Mouse (Mus musculus): ENCODE results near the gene Mdm2. TPM values are rescaled to one million over a fixed set of nuclear protein-coding genes. Genes with fewer than 3 reads are reported as not detected.
"Not testable (repeated sequence)": the region's sequence is repeated elsewhere in the genome, so short reads cannot be mapped to it uniquely, and the experiment has no call there.

The Mdm2 gene
- polyA plus RNA-seq, 1 experiment from 2014 or later = 51.2 TPM

GRCm38 (mm10) chr10:117718161-117719119 lies 7.9 kb upstream of the Mdm2 start:
- Histone ChIP-seq H3K4me1 (replicated peaks; ENCODE audit: control insufficient read depth, insufficient read depth, low read length) (peaks cover 6% of the 10 kb centered on the region; the same call in 1 of the 2 replicates), H3K27ac (ENCODE audit: low read length) (peak overlapping the region; percentile 34), H3K27me3 (ENCODE audit: control insufficient read depth, insufficient read depth, low read depth, low read length) (no peaks in the 10 kb centered on the region), H3K4me3 (ENCODE audit: low read length) (no peak overlapping the region), H3K9ac (ENCODE audit: low read length) (0 out of 2 replicates have a peak overlapping the region, but pooled peaks have one; percentile 4), H3K36me3 (ENCODE audit: control insufficient read depth, insufficient read depth, low read length) (no peaks in the 10 kb centered on the region), H3K9me3 (ENCODE audit: control insufficient read depth, low read length) (no peaks in the 10 kb centered on the region), H3K4me2 (ENCODE audit: low read depth, low read length) (no peak overlapping the region)
- ATAC-seq (ENCODE audit: low read depth) = peak; percentile 13; the same call in 1 of the 2 replicates
- WGBS = 48% methylated on average over 19 of the region's 19 CpGs

DNA sequence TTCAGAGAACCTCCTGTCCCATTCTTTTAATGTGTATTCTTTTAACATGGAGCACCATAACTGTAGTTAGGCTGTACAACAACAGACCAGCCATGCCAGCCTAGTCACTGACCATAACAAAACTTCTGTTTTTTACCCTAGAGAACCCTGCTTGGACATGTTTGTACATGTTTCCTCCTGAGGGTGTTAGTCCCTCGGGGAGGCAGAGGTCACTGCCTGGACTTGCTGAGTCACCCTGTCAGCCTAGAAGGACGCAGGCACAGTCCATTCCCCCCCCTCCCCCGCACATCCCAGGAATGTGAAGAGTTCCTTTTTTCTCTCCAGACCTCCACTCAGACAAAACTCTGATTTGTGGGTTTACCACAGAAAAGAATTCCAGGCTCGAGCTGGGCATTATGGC lies 7.0 kb upstream of the Mdm2 start:
- Histone ChIP-seq H3K27ac (ENCODE audit: low read length) (peak overlapping the region; percentile 34), H3K9ac (ENCODE audit: low read length) (no peak overlapping the region), H3K4me1 (replicated peaks; ENCODE audit: control insufficient read depth, insufficient read depth, low read length) (peaks cover 6% of the 10 kb centered on the region; the same call in 1 of the 2 replicates), H3K4me2 (ENCODE audit: low read depth, low read length) (no peak overlapping the region), H3K4me3 (ENCODE audit: low read length) (no peak overlapping the region), H3K9me3 (ENCODE audit: control insufficient read depth, low read length) (no peaks in the 10 kb centered on the region), H3K27me3 (ENCODE audit: control insufficient read depth, insufficient read depth, low read depth, low read length) (no peaks in the 10 kb centered on the region), H3K36me3 (ENCODE audit: control insufficient read depth, insufficient read depth, low read length) (no peaks in the 10 kb centered on the region)
- ATAC-seq (ENCODE audit: low read depth) = peak; percentile 81
- WGBS = 5% methylated on average over 4 of the region's 4 CpGs

- Histone ChIP-seq H3K4me1 (replicated peaks; ENCODE audit: control insufficient read depth, insufficient read depth, low read length) (peaks cover 6% of the 10 kb centered on the region; the same call in 1 of the 2 replicates), H3K4me3 (ENCODE audit: low read length) (no peak overlapping the region), H3K9ac (ENCODE audit: low read length) (no peak overlapping the region), H3K27me3 (ENCODE audit: control insufficient read depth, insufficient read depth, low read depth, low read length) (no peaks in the 10 kb centered on the region), H3K36me3 (ENCODE audit: control insufficient read depth, insufficient read depth, low read length) (no peaks in the 10 kb centered on the region), H3K9me3 (ENCODE audit: control insufficient read depth, low read length) (no peaks in the 10 kb centered on the region), H3K4me2 (ENCODE audit: low read depth, low read length) (no peak overlapping the region), H3K27ac (ENCODE audit: low read length) (no peak overlapping the region)
- WGBS = 76% methylated on average over 3 of the region's 3 CpGs
- ATAC-seq (ENCODE audit: low read depth) = no peak
Observed at GRCm38 (mm10) chr10:117716686-117717085, 6.1 kb upstream of the Mdm2 start.

DNA sequence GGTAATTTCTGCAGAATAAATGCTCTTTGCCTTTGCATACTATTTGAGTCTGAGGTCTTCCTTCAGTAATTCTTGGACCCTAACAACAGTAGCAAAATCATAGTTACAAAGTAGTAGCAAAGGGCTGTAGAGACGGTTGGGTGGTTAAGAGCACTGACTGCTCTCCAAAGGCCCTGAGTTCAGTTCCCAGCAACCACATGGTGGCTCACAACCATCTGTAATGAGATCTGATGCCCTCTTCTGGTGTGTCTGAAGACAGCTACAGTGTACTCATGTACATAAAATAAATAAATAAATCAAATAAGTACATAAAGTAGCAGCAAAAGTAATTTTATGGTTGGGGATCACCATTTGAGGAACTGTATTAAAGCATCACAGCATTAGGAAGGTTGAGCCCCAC lies 5.1 kb upstream of the Mdm2 start:
- H3K27me3 ChIP-seq (ENCODE audit: control insufficient read depth, insufficient read depth, low read depth, low read length); H3K9me3 ChIP-seq (ENCODE audit: control insufficient read depth, low read length); H3K36me3 ChIP-seq (ENCODE audit: control insufficient read depth, insufficient read depth, low read length); ATAC-seq (ENCODE audit: low read depth); H3K27ac ChIP-seq (ENCODE audit: low read length); H3K4me3 ChIP-seq (ENCODE audit: low read length); H3K9ac ChIP-seq (ENCODE audit: low read length); H3K4me2 ChIP-seq (ENCODE audit: low read depth, low read length): not testable (repeated sequence)
- peaks cover 12% of the 10 kb centered on the region for H3K4me1 ChIP-seq (replicated peaks; ENCODE audit: control insufficient read depth, insufficient read depth, low read length)
- 94% methylated on average over 1 of the region's 1 CpGs for WGBS

- Histone ChIP-seq H3K4me2 (ENCODE audit: low read depth, low read length) (no peak overlapping the region), H3K36me3 (ENCODE audit: control insufficient read depth, insufficient read depth, low read length) (no peaks in the 10 kb centered on the region), H3K27me3 (ENCODE audit: control insufficient read depth, insufficient read depth, low read depth, low read length) (no peaks in the 10 kb centered on the region), H3K4me3 (ENCODE audit: low read length) (no peak overlapping the region), H3K27ac (ENCODE audit: low read length) (no peak overlapping the region), H3K9ac (ENCODE audit: low read length) (no peak overlapping the region), H3K4me1 (replicated peaks; ENCODE audit: control insufficient read depth, insufficient read depth, low read length) (peaks cover 12% of the 10 kb centered on the region), H3K9me3 (ENCODE audit: control insufficient read depth, low read length) (no peaks in the 10 kb centered on the region)
- ATAC-seq (ENCODE audit: low read depth) = no peak
- WGBS = 69% methylated on average over 4 of the region's 4 CpGs
Observed at GRCm38 (mm10) chr10:117714928-117715500, 4.5 kb upstream of the Mdm2 start.

- H3K9me3 ChIP-seq (ENCODE audit: control insufficient read depth, low read length) = no peaks in the 10 kb centered on the region
- no peaks in the 10 kb centered on the region for H3K27me3 ChIP-seq (ENCODE audit: control insufficient read depth, insufficient read depth, low read depth, low read length)
- peaks cover 14% of the 10 kb centered on the region for H3K4me1 ChIP-seq (replicated peaks; ENCODE audit: control insufficient read depth, insufficient read depth, low read length)
- ATAC-seq (ENCODE audit: low read depth) = no peak
- H3K27ac ChIP-seq (ENCODE audit: low read length) = no peak overlapping the region
- 81% methylated on average over 3 of the region's 3 CpGs for WGBS
- no peak overlapping the region for H3K4me2 ChIP-seq (ENCODE audit: low read depth, low read length)
- no peak overlapping the region for H3K4me3 ChIP-seq (ENCODE audit: low read length)
- no peak overlapping the region for H3K9ac ChIP-seq (ENCODE audit: low read length)
- H3K36me3 ChIP-seq (ENCODE audit: control insufficient read depth, insufficient read depth, low read length) = no peaks in the 10 kb centered on the region
Observed at GRCm38 (mm10) chr10:117714048-117714545, 3.5 kb upstream of the Mdm2 start.

- Histone ChIP-seq H3K9me3 (ENCODE audit: control insufficient read depth, low read length) (no peaks in the 10 kb centered on the region), H3K4me1 (replicated peaks; ENCODE audit: control insufficient read depth, insufficient read depth, low read length) (peaks cover 19% of the 10 kb centered on the region), H3K4me3 (ENCODE audit: low read length) (no peak overlapping the region), H3K36me3 (ENCODE audit: control insufficient read depth, insufficient read depth, low read length) (no peaks in the 10 kb centered on the region), H3K9ac (ENCODE audit: low read length) (no peak overlapping the region), H3K4me2 (ENCODE audit: low read depth, low read length) (no peak overlapping the region), H3K27ac (ENCODE audit: low read length) (no peak overlapping the region), H3K27me3 (ENCODE audit: control insufficient read depth, insufficient read depth, low read depth, low read length) (no peaks in the 10 kb centered on the region)
- WGBS = 89% methylated on average over 8 of the region's 8 CpGs
- no peak for ATAC-seq (ENCODE audit: low read depth)
Observed at GRCm38 (mm10) chr10:117713466-117713865, 2.9 kb upstream of the Mdm2 start.

DNA sequence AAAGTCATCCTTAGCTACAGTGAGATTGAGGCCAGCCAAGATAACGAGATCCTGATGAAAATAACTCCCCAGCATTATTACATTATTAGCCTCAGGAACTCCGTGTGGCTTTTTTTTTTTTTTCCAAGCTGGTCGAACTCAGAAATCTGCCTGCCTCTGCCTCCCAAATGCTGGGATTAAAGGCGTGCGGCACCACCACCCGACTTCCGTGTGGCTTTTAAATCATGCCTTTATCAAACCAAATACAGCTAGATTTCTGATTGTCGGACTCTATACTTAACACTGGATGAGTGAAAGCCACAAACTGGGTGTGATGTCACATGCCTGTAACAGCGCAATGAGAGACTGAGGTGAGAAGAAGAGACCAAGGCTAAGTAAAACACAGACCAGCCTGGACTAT lies 2.3 kb upstream of the Mdm2 start:
- no peak for ATAC-seq (ENCODE audit: low read depth)
- Histone ChIP-seq H3K4me3 (ENCODE audit: low read length) (no peak overlapping the region), H3K27ac (ENCODE audit: low read length) (no peak overlapping the region), H3K4me2 (ENCODE audit: low read depth, low read length) (no peak overlapping the region), H3K36me3 (ENCODE audit: control insufficient read depth, insufficient read depth, low read length) (0 out of 2 replicates have a peak, but pooled peaks cover under 1% of the 10 kb centered on the region), H3K27me3 (ENCODE audit: control insufficient read depth, insufficient read depth, low read depth, low read length) (no peaks in the 10 kb centered on the region), H3K4me1 (replicated peaks; ENCODE audit: control insufficient read depth, insufficient read depth, low read length) (peaks cover 17% of the 10 kb centered on the region), H3K9ac (ENCODE audit: low read length) (no peak overlapping the region), H3K9me3 (ENCODE audit: control insufficient read depth, low read length) (no peaks in the 10 kb centered on the region)
- 91% methylated on average over 9 of the region's 9 CpGs for WGBS

DNA sequence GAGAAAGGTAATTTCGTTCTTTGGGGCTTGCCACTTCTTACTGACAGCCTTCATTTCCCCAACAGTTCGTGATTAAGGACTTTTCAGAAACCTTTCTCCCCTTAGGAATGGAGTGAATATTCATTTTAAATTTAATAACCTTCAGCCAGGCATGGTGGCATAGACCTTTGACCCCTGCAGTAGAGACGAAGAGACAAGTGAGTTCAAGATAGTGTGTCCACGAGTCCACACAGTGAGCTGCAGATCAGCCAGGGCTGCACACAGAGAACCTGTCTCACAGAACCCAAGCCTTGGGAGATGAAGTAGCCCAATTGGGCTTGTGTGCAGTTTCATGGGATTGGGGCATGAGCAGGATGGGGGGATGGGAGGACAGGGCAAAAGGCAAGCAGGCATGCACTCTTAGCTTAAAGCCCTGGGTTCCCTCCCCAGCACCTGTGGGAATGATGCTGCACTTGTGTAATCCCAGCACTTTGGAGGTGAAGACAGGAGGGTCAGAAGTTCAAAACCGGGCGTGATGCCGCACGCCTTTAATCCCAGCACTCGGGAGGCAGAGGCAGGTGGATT lies 1.7 kb upstream of the Mdm2 start:
- Histone ChIP-seq H3K9ac (ENCODE audit: low read length) (no peak overlapping the region), H3K36me3 (ENCODE audit: control insufficient read depth, insufficient read depth, low read length) (peaks cover 5% of the 10 kb centered on the region; the same call in 1 of the 2 replicates), H3K4me3 (ENCODE audit: low read length) (no peak overlapping the region), H3K27me3 (ENCODE audit: control insufficient read depth, insufficient read depth, low read depth, low read length) (no peaks in the 10 kb centered on the region), H3K4me1 (replicated peaks; ENCODE audit: control insufficient read depth, insufficient read depth, low read length) (peaks cover 13% of the 10 kb centered on the region), H3K27ac (ENCODE audit: low read length) (no peak overlapping the region), H3K9me3 (ENCODE audit: control insufficient read depth, low read length) (no peaks in the 10 kb centered on the region), H3K4me2 (ENCODE audit: low read depth, low read length) (no peak overlapping the region)
- WGBS = 86% methylated on average over 9 of the region's 9 CpGs
- ATAC-seq (ENCODE audit: low read depth) = no peak

Data from lung, embryonic 16.5 days (tissue).